Mouse (Mus musculus) urinary bladder, postnatal 14 days (tissue): Measurements from ENCODE around the gene Chuk.

Experiments used
- DNase-seq: peaks from one replicate; pipeline ENCODE4 v3.0.0; 2021; ENCODE audit warnings: low spot score

The Chuk gene

DNA sequence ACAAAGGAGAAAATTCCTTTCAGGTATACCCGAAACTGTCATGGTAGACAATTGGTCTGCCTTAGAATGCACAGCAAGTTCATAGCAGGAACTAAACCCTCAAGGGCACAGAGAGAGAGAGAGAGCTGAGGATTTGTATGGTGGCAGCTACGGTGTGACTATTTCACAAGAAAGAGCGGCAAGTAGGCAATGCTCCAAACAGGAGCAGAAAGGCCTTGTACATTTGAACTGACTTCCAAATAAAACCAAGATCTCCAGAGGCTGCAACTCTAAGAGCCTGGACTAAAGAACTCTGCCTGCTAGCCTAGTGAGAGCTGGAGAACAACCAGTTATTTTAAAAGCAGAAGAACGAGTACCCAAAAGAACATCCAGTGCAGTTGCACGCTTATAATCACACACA is 65.2 kb downstream of the Chuk start:
- no peak for DNase-seq

DNA sequence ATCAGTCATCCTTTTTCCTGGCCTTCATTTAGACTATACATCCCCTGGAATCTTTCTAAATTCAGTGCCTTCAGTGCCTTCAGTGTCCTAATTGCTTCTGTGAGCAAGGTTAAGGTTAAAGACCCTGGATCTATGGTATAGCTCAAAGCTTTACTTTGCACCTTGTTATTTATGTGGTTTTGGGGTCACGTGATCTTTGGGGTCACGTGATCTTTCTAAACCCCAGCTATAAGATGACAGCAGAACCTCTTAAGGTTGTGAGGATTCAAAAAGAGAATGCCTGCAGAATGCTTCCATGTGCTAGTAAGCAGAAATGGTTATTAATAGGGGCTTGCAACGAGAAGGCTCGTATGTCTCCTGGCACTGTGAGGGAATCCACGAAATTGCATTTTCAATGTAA is 73.9 kb downstream of the Chuk start:
- DNase-seq = no peak

DNA sequence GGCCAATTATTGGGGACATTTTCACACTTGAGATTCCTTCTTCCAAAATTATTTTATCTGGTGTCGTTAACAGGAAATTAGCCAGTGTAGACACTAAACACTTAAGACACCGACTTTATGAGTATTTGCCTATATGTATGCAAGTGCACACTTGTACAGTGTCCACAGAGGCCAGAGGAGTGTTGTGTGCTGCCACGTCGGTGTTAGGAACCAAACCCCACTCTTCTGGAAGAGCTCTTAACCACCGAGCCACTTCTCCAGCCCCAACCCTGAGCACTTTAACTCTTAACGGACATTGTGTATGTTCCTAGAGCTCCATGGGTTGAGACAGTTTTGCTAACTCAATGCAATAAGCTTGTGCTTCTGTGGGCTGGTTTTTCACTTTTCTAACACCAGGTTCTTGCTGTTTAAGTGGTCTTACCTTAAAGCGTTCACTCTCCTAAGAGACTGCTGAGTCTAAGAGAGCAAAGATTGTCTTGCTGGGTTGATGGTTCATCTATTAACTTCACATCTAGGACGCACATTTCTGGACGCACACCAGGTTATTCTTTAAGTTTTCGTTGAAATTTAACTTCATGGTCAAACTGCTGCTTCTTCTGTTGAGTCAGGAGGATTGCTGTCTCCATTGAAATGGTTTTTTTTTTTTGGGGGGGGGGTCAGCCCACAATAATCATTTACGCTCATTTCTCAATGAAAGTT is 75.1 kb downstream of the Chuk start:
- DNase-seq = no peak

DNA sequence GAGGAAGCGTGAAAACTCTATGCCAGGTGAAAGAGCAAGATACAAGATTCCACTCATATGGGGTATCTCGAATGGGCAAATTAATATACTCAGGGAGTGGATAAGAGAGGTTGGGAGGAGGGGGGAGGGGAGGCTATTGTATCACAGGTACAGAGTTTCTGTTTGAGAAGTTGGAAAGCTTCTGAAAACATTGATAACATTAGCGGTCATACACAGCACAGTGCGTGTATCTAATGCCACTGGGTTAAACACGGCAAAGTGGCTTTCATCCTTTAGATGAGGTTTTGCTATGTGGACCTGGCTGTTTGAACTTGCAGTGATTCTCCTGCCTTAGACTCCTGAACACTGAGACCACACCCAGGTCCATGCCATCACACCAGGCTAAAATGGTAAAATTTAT is 77.3 kb downstream of the Chuk start:
- no peak for DNase-seq

DNA sequence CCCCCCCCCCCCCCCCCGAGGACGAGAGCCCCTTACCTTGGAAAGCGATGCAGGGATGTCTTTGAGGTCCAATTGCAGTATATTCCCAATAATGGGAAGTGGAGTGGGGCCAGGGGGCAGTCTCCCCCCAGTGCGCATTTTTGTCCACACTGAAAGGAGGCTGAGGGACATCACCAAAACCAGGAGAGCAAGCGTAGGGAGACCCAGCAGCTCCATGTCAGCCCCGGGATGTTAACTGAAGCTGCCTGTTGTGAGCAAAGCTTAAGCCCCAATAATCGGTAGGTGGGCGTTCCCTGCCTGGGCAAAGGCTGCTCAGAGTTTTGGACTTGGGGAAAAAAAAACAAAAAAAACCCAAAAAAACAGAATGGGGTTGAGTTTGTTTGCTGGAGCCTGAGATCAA is 78.3 kb downstream of the Chuk start, which contains the start of gene Cyp2c23:
Gene Cyp2c23 (minus strand): TSS at position 237 of the 400 bp plus-strand sequence.
- DNase-seq = no peak

DNA sequence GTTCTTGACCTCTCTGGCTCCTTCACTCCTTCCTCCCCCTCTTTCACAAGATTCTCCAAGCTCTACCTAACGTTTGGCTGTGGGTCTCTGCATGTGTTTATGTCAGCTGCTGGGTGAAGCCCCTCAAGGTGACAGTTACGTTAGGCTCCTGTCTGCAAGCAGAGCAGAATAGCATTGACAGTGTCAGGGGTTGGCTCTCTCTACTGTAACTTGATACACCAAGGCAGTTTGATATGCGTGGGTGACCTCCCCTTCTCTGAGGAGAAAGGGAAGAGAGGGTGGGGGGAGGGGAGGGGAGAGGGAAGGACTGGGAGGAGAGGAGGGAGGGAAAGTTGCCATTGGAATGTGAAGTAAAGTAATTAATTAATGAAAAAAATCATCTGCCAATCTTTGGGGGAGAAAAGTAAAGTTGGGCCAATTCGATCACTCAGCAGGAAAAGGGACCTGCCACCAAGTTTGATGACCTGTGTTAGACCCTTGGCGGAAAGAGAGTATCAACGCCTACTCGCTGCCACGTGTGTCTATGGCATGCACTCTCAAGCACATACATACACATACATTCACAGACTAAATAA is 80.2 kb downstream of the Chuk start:
- no peak for DNase-seq

DNA sequence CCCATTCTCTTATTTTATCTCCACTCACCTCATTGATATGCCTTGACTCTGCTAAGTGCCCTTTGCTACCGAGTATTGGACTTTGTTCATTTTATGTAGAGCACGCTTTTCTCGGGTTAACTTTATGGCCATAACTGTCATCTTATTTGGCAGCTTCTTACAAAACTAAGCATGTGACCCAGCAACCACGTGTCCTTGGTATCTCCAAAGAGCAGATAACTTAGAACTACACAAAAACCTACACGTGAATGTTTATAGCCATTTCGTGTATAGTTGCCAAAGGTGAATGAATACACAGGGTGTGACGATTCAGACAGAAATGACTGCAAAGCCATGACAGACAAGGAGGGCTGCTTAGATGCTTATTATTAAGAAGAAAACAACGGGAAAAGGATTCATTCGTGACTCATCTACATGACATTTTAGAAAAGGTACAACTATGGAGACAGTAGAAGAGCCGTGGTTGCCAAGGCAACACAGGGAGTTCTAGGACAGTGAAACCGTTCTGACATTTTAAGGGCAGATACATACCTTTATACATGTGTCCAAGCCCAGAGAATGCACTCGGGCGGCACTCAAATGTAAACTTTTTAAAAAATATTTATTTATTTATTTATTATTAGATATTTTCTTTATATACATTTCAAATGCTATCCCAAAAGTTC is 82.2 kb downstream of the Chuk start:
- no peak for DNase-seq
